Mouse (Mus musculus) left cerebral cortex, postnatal 10 days (tissue): ENCODE data around the gene Eml1. TPM values are rescaled to one million over a fixed set of nuclear protein-coding genes. Genes with fewer than 3 reads are reported as not detected.

Experiments
- DNase-seq, 2 experiments: peaks; one replicate each; pipeline ENCODE4 v3.0.0; 2021 to 2022; ENCODE audit warnings: low spot score in 2 of 2, mixed read lengths in 1 of 2; ENCODE audit errors: extremely low spot score in 1 of 2
- intact Hi-C: fragments of 180-260 bp; cut with DNase I; formaldehyde crosslinking; loops from one replicate; pipeline ENCODE4 v1.15.1; 2025
- total RNA-seq, 2 experiments: library from RNA; stranded (reverse); gene quantifications; 2 replicates each; pipeline ENCODE4 v1.2.3; 2021

Gene Eml1
- total RNA-seq, 2 experiments from 2014 or later = 60.4 to 64.4 TPM

DNA sequence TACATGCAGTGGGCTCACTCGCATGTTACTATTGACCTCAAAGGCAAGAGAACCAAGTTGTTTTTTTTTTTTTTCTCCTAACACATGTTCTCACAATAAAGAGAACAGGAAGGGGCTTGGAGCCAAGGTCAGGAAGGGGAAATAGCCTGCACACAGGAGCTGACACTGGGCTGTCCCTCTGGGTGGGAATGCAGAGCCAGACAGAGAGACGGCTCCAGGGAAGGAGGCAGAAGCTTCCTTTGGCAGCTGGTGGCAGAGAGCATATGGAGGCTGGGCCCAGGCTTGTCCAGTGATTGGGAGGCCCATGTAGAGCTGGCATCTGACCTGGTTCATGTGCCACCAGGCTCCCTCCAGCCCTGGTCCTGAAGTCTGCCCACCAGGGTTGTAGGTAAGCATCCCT lies 2.8 kb upstream of the Eml1 start:
- intact Hi-C loops = no loop called here
- DNase-seq = peak in 1 of 2 experiments; percentile 50

DNA sequence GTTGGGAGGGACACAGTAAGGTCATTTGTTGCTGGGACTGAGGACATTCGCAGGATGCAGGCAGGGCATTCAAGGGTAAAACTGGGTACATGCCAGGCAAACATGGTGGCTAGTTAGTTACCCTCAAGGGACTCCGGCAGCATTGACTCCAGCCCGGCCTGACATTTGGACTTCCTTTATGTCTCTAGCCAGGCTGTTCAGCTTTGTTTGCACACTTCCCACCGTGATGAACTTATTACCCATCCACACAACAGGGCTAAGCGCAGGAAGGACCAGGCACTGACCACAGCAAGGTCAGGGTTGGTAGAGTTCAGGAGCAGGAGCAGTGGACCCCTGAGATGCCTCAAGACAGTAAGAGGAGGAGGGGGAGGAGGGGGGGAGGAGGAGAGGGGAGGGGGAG lies 1.8 kb upstream of the Eml1 start:
- intact Hi-C loops = no loop called here
- DNase-seq = no peak

DNA sequence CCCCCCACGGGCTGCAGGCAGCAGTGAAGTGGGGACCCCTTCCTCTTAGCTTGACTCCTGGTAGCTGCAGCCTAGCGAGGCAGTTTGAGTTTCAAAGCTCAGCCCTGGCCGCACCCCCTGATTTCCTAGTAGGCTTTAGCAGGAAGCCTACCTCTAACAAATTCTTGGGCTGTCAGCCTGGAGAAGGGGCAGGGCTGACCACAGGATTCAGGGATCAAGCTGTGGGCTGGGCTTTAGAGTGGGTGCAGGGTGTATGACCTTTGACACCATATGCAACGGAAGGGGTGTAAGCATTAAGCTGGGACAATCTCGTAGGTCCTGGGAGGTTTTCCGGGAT lies 640 bp downstream of the Eml1 start:
- no peak for DNase-seq
- intact Hi-C loops = no loop called here

DNA sequence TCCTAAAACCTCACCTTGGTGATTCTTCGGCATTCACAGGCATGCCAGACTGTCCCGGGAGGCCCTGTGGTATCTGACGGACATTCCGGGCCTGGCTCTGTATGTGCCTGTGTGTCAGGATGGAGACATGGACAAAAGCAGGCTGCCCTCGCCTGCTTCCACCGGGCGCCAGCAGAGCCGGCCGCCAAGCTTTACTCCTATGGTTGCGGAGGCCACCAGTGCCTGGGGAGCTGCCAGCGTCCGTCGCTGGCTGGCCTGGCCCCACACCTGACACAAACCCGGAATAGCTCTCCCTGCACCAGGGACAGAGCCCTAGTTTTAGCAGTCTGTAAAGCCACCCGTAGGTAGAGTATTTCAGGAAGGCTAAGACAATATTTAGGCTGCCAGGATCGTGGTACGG lies 1.5 kb downstream of the Eml1 start:
- intact Hi-C loops = no loop called here
- no peak for DNase-seq

GRCm38 (mm10) chr12:108373611-108374010 lies 2.9 kb downstream of the Eml1 start:
- intact Hi-C loops = no loop called here
- no peak for DNase-seq

DNA sequence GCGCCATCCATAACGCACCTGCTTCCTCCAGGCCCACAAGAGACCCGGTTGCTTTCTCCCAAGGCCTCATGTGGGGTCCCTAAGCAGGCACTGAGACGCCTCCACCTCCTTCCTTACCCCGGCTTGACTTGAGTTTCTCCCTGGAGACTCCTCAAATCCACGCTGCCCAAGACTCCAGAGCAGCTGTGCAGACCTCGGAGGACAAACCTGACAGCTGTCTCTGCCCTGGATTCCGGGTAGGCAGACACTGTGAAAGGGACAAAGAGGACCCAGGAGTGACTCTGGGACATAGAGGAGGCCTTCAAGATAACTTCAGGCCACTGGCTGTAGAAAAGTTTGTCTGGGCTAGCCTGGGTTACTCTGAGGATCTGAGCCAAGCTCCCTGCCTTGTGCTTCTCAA lies 3.9 kb downstream of the Eml1 start:
- no peak for DNase-seq
- intact Hi-C loops = no loop called here

DNA sequence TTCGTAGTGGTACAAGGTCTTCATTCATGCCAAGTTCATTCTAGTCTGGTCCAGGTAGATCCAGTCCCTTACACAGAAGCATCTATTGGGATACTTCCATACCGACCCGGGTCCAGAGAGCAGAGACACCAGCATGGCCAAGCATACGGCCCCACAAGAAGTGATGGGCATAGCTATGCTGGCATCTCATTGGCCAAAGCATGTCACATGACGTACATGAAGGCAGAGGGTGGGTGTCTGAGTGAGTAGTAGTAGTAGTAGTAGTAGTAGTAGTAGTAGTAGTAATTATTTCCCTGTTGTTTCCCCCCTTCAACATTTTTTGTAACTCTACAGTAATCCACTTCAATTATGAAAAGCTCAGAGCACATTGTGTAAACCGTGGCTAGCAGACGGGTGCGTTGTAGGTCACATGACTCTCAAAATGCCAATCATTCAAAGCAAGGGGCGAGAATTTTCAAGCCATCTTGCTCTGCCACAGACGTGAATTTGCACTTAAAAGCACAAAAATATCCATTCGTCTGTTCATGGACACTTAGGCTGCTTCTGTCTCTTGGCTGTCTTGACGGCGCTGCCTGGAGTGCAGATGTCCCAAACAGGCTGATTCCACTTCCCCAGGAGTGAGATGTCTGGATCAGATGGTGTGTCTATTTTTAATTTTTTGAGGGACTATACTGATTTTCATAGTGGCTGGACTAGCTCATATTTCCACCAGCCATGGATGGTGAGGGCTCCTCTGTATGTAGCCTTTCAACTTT lies 7.8 kb downstream of the Eml1 start:
- DNase-seq = peak in 1 of 2 experiments; percentile 63
- intact Hi-C loops = no loop called here

- DNase-seq = peak in 1 of 2 experiments; percentile 62
- intact Hi-C loops = no loop called here
These were observed 15.9 kb downstream of the Eml1 start for GRCm38 (mm10) chr12:108386476-108387232.

DNA sequence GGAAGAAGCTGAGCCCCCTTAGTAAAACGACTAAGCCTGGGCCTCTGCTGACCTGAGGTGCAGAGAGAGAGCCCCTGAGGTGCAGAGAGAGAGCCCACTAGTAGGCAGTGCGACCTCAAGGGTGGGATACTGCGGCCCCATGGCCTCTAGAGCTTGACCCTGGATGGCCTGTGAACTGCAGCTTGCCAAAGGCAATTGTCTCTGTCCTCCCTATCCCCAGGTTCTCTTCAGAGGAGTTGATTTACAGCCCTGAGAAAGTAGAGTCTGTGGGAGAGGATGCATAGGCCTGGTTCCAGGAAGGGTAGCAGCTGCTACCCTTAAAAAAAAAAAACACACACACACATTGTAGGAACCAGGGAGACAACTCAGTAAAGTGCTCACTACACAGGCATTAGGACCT lies 19.0 kb downstream of the Eml1 start:
- DNase-seq = no peak
- intact Hi-C loops = no loop called here

DNA sequence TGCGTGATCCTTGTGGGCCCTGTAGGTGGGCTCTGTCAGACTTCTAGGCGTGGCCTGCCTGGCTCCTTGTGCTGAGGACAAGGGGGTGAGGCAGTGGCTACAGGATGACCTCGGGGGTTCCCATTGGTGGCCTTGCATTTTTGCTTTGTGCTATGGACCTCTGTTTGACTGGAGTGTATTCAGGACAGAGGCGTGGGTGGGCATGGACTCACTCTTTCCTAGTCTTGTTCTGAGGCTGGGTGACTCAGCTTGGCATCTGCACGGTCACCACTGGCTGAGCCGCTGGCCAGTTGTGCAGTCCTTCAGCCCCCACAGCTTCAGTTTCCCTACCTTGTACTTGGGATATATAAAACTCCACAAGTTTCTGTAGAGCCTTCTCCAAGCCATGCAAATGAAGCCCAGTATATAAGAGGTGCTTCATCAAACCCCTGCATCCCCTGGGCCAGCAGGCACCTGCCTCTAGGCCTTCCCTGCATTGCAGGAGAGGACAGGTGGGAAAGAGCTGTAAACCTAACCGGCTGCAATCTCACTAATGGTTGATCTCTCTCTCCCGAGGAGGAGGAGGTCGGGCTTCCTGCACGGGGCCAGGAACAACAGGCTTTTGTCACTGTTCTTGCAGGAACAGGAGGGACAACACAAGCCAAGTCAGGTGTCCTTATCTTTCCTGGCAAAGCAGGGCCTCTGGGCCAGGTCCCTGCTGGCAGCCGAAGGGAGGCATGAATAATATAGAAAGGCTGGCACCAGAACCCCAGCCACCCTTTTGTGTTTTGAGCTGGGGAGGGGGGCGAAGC lies 21.7 kb downstream of the Eml1 start:
- DNase-seq = no peak
- intact Hi-C loops = no loop called here

- intact Hi-C loops = no loop called here
- no peak for DNase-seq
These were observed 22.3 kb downstream of the Eml1 start for GRCm38 (mm10) chr12:108393082-108393481.

DNA sequence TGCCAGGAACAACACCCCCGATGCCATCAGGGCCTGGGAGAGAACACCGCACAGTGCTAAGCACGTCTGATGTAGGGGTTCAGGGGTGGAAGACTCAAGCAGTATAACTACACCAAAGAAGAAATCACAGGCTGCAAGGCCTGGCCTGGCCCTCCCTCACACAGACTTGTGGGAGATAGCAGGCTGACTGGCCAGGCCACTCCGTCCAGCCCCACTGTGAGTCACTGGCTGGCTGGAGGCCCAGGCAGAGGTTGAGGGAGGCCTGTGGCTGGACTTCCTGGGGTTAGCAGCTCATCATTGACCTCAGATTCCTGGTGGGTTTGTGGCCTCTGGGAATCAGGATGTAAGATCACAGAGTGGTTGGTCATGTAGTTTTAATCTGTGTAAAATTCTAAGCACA lies 22.9 kb downstream of the Eml1 start:
- intact Hi-C loops = no loop called here
- peak in 1 of 2 experiments; percentile 89 for DNase-seq

- no peak for DNase-seq
- intact Hi-C loops = no loop called here
These were observed 24.0 kb downstream of the Eml1 start for GRCm38 (mm10) chr12:108394534-108395284.

- peak in 1 of 2 experiments; percentile 57 for DNase-seq
- intact Hi-C loops = no loop called here
These were observed 24.5 kb downstream of the Eml1 start for GRCm38 (mm10) chr12:108395285-108395660.

DNA sequence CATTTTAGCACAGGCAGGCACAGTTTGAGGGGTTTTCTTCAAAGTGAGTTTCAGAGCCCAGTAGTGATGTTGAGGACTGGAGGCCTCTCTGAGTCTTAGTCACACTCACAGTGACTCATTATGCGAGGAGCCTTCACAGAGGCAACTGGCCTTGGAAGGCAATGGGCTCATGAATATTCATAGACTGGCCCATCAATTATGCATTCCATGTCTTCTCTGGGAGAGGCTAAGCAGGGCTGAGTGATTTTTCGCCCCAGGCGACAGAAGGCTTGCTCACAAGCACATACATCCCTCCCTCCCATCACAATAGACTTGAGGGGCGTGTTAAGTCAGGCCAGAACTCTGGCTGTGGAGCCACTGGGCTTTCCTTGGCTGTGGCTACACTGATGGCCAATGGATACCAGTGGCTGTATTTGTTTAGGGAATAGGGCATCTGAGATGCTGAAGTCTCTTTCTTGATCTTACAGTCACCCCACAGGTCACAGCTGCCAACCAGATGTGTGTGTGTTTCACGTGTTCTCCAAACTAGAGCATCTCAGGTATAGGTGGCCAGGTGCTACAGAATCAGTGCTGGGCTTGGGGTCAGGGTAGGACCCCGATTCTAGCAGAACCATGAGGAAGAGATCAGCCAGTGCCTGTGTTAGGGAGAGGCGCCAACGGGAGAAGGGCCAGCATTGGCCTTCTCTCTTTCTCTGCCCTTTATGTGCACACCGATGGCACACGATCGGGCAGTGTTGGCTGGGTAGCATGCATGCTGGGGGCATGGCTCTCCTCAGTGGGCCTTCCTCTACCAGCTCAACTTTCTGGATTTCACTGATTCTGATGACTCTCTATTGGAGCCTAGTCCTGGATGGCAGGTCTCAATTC lies 25.6 kb downstream of the Eml1 start:
- intact Hi-C loops = no loop called here
- peak in 1 of 2 experiments; percentile 80 for DNase-seq

DNA sequence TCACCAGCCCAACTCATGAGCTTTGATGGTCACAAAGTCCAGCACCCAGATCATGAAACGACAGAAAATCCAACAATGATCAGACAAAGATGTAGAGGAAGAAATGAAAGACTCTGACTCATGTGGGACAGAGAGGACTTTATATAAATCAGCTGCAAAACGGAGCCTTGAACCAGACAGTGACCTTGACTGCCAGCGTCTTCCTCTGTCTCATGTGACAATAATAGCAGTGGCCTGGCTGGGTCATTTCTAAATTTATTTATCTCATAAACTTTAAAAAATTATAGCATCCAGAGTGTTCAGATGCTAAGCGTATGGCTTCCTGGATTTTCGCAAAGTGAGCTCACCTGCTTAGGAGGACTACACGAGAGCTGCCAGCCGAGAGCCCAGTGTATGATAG lies 27.9 kb downstream of the Eml1 start:
- DNase-seq = no peak
- intact Hi-C loops = no loop called here

GRCm38 (mm10) chr12:108399191-108399590 lies 28.4 kb downstream of the Eml1 start:
- intact Hi-C loops = no loop called here
- DNase-seq = no peak

GRCm38 (mm10) chr12:108400951-108401350 lies 30.2 kb downstream of the Eml1 start:
- intact Hi-C loops = no loop called here
- no peak for DNase-seq
